Comparison of ENCODE assay signal across 8 mouse cellular contexts in the genomic region with DNA sequence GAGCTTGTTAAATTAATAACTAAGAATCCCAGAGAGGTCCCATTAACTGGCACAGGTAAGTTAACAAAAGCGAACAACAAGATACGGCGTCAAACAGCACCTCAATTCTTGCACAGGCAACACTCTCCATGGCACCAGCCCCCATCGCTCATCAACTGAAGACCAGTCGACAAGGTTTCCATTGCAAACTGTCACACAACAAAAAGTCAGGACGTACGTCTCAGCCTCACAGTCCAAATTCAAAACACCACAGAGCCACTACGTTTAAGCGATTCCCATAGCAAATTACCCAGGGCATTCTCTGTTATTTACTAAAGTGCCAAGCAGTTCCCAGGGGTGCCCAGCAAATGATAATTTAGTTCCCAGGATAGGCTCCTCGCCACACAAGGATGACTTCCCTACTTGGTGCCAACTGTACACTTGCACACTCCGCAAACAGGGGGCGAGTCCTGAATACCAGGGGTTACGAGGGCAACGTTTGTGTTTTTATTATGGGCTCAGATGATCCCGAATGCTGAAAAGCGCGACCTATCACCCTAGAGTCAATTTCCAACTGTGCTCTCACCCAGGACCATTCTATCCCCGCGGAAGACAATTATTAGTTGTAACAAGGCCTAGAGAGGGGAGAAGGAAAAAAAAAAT. TPM values are rescaled to one million over a fixed set of nuclear protein-coding genes. Genes with fewer than 3 reads are reported as not detected.
DNase-seq lines count a peak whose midpoint lies in the region; ATAC-seq and TF ChIP-seq lines count a peak whose summit lies in the region.

No protein-coding gene starts in this region.

- peak overlapping the region; percentile 80 for H3K4me3 ChIP-seq in forebrain, postnatal 0 days (ENCODE audit: low read depth, low read length)
- peak overlapping the region; percentile 93 for H3K4me3 ChIP-seq in intestine, postnatal 0 days (ENCODE audit: low read depth, low read length)
- H3K4me3 ChIP-seq in liver, postnatal 0 days (ENCODE audit: low read depth, low read length) = peak overlapping the region; percentile 88

- peak; percentile 10 for DNase-seq in urinary bladder, postnatal 14 days (ENCODE audit: low spot score)
- no peak for DNase-seq in urinary bladder, postnatal 10 days (ENCODE audit: low spot score)
- DNase-seq in c-Kit-positive CD71-positive TER-119-positive erythroid progenitor cells, embryonic 14.5 days (ENCODE audit: low spot score) = peak; percentile 20
- peak; percentile 11 for DNase-seq in forebrain, postnatal 0 days
- DNase-seq in liver, postnatal 0 days = peak; percentile 35
- peak; percentile 16 for DNase-seq in splenic B cell, adult 2 months (ENCODE audit: low read depth, low spot score)

- H3K27me3 ChIP-seq in forebrain, postnatal 0 days (ENCODE audit: insufficient read depth, low read length) = no peaks in the 10 kb centered on the region
- H3K27me3 ChIP-seq in intestine, postnatal 0 days (replicated peaks; ENCODE audit: control insufficient read depth, insufficient read depth, low read length) = no peaks in the 10 kb centered on the region
- no peaks in the 10 kb centered on the region for H3K27me3 ChIP-seq in liver, postnatal 0 days (ENCODE audit: insufficient read depth, low read length)
- H3K27me3 ChIP-seq in splenic B cell, adult 2 months (ENCODE audit: control insufficient read depth, insufficient read depth, low read length, poor library complexity, severe bottlenecking) = no peaks in the 10 kb centered on the region

- ATAC-seq in forebrain, postnatal 0 days = no peak
- ATAC-seq in intestine, postnatal 0 days = no peak
- 0 out of 2 replicates have a peak, but pooled peaks have one; percentile 5 for ATAC-seq in liver, postnatal 0 days
- no peak for ATAC-seq in activated CD4-positive, CD25-positive, alpha-beta regulatory T cell, adult 4 months

- peak overlapping the region; percentile 94 for H3K9ac ChIP-seq in forebrain, postnatal 0 days
- peak overlapping the region; percentile 98 for H3K9ac ChIP-seq in intestine, postnatal 0 days (ENCODE audit: low read depth, low read length)
- H3K9ac ChIP-seq in liver, postnatal 0 days (replicated peaks) = peak overlapping the region; percentile 97

- WGBS in forebrain, postnatal 0 days = under 1% methylated on average over 19 of the region's 19 CpGs
- under 1% methylated on average over 19 of the region's 19 CpGs for WGBS in intestine, postnatal 0 days
- 2% methylated on average over 19 of the region's 19 CpGs for WGBS in liver, postnatal 0 days (ENCODE audit: insufficient replicate concordance)

- TF ChIP-seq CTCF in forebrain, postnatal 0 days (IDR thresholded peaks at IDR 0.05; ENCODE audit: low read depth) = no peak
- TF ChIP-seq CTCF in intestine, postnatal 0 days (IDR thresholded peaks at IDR 0.05; ENCODE audit: low read depth) = peak; percentile 22; the same call in 1 of the 2 replicates
- TF ChIP-seq CTCF in liver, postnatal 0 days (IDR thresholded peaks at IDR 0.05; ENCODE audit: low read depth) = no peak

- no peak for TF ChIP-seq EP300 in liver, postnatal 0 days (IDR thresholded peaks at IDR 0.05; ENCODE audit: low read depth)

- H3K4me1 ChIP-seq in forebrain, postnatal 0 days (ENCODE audit: insufficient read depth) = peaks cover 9% of the 10 kb centered on the region
- H3K4me1 ChIP-seq in intestine, postnatal 0 days (replicated peaks; ENCODE audit: control insufficient read depth, insufficient read depth, low read length) = peaks cover 17% of the 10 kb centered on the region
- H3K4me1 ChIP-seq in liver, postnatal 0 days (ENCODE audit: insufficient read depth) = peaks cover 9% of the 10 kb centered on the region

- no peaks in the 10 kb centered on the region for H3K9me3 ChIP-seq in forebrain, postnatal 0 days (ENCODE audit: low read length)
- no peaks in the 10 kb centered on the region for H3K9me3 ChIP-seq in intestine, postnatal 0 days (ENCODE audit: control insufficient read depth)
- no peaks in the 10 kb centered on the region for H3K9me3 ChIP-seq in liver, postnatal 0 days (ENCODE audit: low read length)

- H3K36me3 ChIP-seq in forebrain, postnatal 0 days (ENCODE audit: insufficient read depth) = no peaks in the 10 kb centered on the region
- no peaks in the 10 kb centered on the region for H3K36me3 ChIP-seq in intestine, postnatal 0 days (ENCODE audit: control insufficient read depth, insufficient read depth)
- no peaks in the 10 kb centered on the region for H3K36me3 ChIP-seq in liver, postnatal 0 days (replicated peaks; ENCODE audit: insufficient read depth, low read length)
- no peaks in the 10 kb centered on the region for H3K36me3 ChIP-seq in splenic B cell, adult 2 months (ENCODE audit: control insufficient read depth, insufficient read depth, low read length, poor library complexity, severe bottlenecking)

- peak overlapping the region; percentile 100 for H3K27ac ChIP-seq in forebrain, postnatal 0 days (ENCODE audit: low read depth, low read length)
- H3K27ac ChIP-seq in intestine, postnatal 0 days (ENCODE audit: low read depth, low read length) = 0 out of 2 replicates have a peak overlapping the region, but pooled peaks have one; percentile 99
- peak overlapping the region; percentile 94 for H3K27ac ChIP-seq in liver, postnatal 0 days (ENCODE audit: low read depth)

- peak overlapping the region; percentile 82 for H3K4me2 ChIP-seq in forebrain, postnatal 0 days (ENCODE audit: low read depth)
- H3K4me2 ChIP-seq in intestine, postnatal 0 days (replicated peaks; ENCODE audit: low read depth) = peak overlapping the region; percentile 74
- H3K4me2 ChIP-seq in liver, postnatal 0 days (ENCODE audit: low read depth, low read length) = peak overlapping the region; percentile 89

RNA-seq across cellular contexts. Expression of gene Lrp6, which starts 1.0 kb away (rescaled TPM):
- total RNA-seq in forebrain, postnatal 0 days (2014; rRNA removed) = 29.9 and 41.3 TPM in 2 replicates
- 12.3 and 14.7 TPM in 2 replicates for polyA plus RNA-seq in forebrain, postnatal 0 days (2015; fragmentation: Nextera tagmentation; extraction: Ambion mirVana)
- polyA plus RNA-seq in intestine, postnatal 0 days (2015; fragmentation: Nextera tagmentation; extraction: Ambion mirVana) = 11.6 and 12.4 TPM in 2 replicates
- polyA plus RNA-seq in liver, postnatal 0 days (2015; fragmentation: Nextera tagmentation; extraction: Ambion mirVana) = 10.1 and 10.7 TPM in 2 replicates
- 1 to 10 TPM; 6.8 to 8.7 TPM for polyA plus RNA-seq in activated CD4-positive, CD25-positive, alpha-beta regulatory T cell, adult 4 months (2017; shearing (Covaris generic))
